In the genomic region with DNA sequence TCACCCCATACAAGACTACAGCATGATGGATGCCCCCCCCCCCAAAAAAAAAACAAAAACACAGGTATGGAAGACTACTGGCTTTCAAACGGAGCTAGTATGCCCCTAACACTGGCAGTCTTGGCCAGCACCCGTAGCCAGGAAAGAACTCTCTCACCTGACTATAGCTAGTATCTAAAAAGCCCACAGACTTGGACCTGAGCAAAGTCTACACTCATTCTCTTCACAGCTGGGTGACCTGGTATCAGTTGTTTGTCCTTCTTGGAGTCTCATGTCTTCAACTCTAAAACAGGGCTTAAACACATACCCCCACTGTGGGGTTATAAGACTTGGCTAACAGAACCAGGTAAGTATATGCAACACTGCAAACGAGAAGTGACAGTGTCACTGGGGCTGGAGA, we compare ENCODE assay signal across 13 mouse cellular contexts.
"Had no signal": no experiment of that assay in that cellular context is flagged by ENCODE, and none has a peak within 500 bp of the region (broad histone marks: within the 10 kb centered on the region; RNA-seq: fewer than 3 reads in every experiment).

No protein-coding gene starts in this region.

- H3K9ac ChIP-seq: liver, embryonic 13.5 days had no signal

- H3K4me2 ChIP-seq: liver, embryonic 13.5 days; midbrain, embryonic 11.5 days had no signal

- H3K9me3 ChIP-seq: liver, embryonic 13.5 days had no signal

- DNase-seq: kidney, adult 11 months; layer of hippocampus, postnatal 36 days; liver, embryonic 13.5 days; lung, adult 2 months; lung, postnatal 14 days; lung, postnatal 4 days; midbrain, embryonic 14.5 days; right cerebral cortex, postnatal 25 days; thymus, adult 18-20 months; thymus, postnatal 36 days had no signal

- H3K4me3 ChIP-seq: left cerebral cortex, adult 2 months; liver, embryonic 13.5 days had no signal

- H3K36me3 ChIP-seq: liver, embryonic 13.5 days had no signal

- ATAC-seq: hindbrain, embryonic 16.5 days had no signal

- H3K27ac ChIP-seq: left cerebral cortex, adult 2 months; liver, embryonic 13.5 days had no signal
